Mouse (Mus musculus): ENCODE measurements around the gene Foxi2. TPM values are rescaled to one million over a fixed set of nuclear protein-coding genes. Genes with fewer than 3 reads are reported as not detected.

Foxi2 gene
- polyA plus RNA-seq, 1 experiment from 2014 or later: not detected

DNA sequence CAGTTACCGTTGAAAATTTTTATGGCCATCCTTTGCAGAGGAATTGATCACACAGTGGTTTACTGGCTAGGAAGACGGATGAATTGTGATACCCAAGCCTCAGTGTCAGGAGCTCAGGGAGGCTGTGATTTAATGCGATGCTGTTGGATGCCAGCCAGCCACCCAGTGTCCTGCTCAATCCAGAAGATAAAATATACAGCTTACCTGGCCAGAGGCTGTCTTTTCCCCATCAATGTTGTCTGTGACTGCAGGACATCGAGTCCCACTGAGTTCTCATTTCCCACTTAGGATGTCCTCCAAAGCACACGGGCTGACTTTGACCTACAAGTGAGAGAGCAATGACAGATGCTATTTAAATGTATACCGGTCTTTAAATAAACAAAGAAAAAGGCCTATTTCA, 13.0 kb upstream of the Foxi2 start:
- Histone ChIP-seq H3K4me2 (ENCODE audit: low read length) (no peak overlapping the region), H3K36me3 (ENCODE audit: control insufficient read depth, insufficient read depth, low read length) (no peaks in the 10 kb centered on the region), H3K4me3 (ENCODE audit: low read depth, low read length) (no peak overlapping the region), H3K4me1 (ENCODE audit: control insufficient read depth, insufficient read depth, low read length) (0 out of 2 replicates have a peak, but pooled peaks cover 2% of the 10 kb centered on the region), H3K9ac (ENCODE audit: low read depth, low read length) (no peak overlapping the region), H3K9me3 (replicated peaks; ENCODE audit: control insufficient read depth, low read length, poor library complexity, severe bottlenecking) (no peaks in the 10 kb centered on the region), H3K27me3 (ENCODE audit: control insufficient read depth, insufficient read depth, low read depth, low read length) (peaks cover 10% of the 10 kb centered on the region), H3K27ac (ENCODE audit: low read length) (no peak overlapping the region)
- ATAC-seq: no peak
- WGBS: 72% methylated on average over 6 of the region's 6 CpGs

DNA sequence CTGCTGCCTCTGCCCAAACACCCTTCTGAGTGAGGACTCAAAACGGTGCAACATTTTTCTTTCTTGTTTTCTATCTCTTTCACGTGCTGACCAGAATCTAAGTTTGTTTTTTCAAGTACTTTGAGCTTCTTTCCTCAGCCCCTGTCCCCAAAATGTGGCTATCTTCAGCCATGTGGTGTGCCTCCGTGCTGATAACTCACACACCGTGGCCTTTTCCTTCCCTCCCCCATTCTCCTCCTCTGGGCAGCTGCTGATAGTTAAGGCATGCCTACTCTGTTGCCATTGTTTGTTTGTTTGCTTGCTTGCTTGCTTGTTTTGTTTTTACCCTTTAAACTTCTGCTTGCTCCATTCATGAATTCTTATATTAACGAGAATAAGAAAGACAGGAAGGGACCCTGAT, 12.2 kb upstream of the Foxi2 start:
- no peak for ATAC-seq
- WGBS: 53% methylated on average over 5 of the region's 5 CpGs
- no peak overlapping the region for H3K27ac ChIP-seq (ENCODE audit: low read length)
- no peak overlapping the region for H3K9ac ChIP-seq (ENCODE audit: low read depth, low read length)
- no peak overlapping the region for H3K4me3 ChIP-seq (ENCODE audit: low read depth, low read length)
- H3K4me1 ChIP-seq (ENCODE audit: control insufficient read depth, insufficient read depth, low read length): 0 out of 2 replicates have a peak, but pooled peaks cover 2% of the 10 kb centered on the region
- H3K36me3 ChIP-seq (ENCODE audit: control insufficient read depth, insufficient read depth, low read length): no peaks in the 10 kb centered on the region
- H3K9me3 ChIP-seq (replicated peaks; ENCODE audit: control insufficient read depth, low read length, poor library complexity, severe bottlenecking): no peaks in the 10 kb centered on the region
- H3K27me3 ChIP-seq (ENCODE audit: control insufficient read depth, insufficient read depth, low read depth, low read length): peaks cover 14% of the 10 kb centered on the region
- no peak overlapping the region for H3K4me2 ChIP-seq (ENCODE audit: low read length)

DNA sequence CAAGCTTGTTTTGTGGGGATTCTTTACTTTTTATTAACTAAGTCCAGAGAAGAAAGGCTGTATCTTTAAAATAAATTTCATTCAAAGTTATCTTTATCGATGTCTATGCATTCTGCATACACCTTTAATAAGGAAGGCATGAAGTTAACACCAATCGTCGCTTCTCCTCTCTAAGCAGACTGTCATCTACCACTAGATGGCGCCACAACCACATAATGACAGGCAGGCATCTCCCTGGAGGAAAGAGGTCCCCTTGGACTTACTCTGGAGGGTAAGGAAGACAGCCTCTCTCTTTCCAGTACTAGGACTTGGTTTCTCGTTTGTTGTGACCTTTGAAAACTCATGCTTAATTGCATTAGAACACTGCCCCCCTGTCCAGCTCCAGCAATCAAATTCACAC, 6.7 kb upstream of the Foxi2 start:
- H3K9ac ChIP-seq (ENCODE audit: low read depth, low read length): no peak overlapping the region

DNA sequence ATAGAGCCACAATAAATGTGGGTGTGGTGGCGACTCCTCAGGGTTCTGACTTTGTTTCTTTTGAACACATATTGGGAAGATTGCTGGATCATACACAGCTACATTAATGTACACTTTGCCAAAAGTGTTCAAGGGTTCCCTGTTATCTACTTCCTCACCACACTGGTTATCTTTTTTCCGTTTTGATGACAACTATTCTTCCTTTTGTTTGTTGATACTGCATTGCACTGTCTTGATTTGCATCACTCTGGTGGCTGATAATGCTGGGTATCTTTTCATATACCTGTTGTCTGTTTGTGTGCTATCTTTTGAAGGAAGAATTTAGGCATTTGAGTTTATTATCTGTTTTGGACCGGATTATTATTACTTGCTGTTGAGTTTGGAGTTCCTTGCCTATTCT, 3.3 kb upstream of the Foxi2 start:
- no peak for ATAC-seq

More for the DNA sequence above, 6.7 kb upstream of the Foxi2 start:
- no peaks in the 10 kb centered on the region for H3K36me3 ChIP-seq (ENCODE audit: control insufficient read depth, insufficient read depth, low read length)
- ATAC-seq: no peak
- H3K27ac ChIP-seq (ENCODE audit: low read length): no peak overlapping the region
- no peaks in the 10 kb centered on the region for H3K9me3 ChIP-seq (replicated peaks; ENCODE audit: control insufficient read depth, low read length, poor library complexity, severe bottlenecking)
- H3K4me2 ChIP-seq (ENCODE audit: low read length): no peak overlapping the region
- H3K27me3 ChIP-seq (ENCODE audit: control insufficient read depth, insufficient read depth, low read depth, low read length): peaks cover 17% of the 10 kb centered on the region
- H3K4me1 ChIP-seq (ENCODE audit: control insufficient read depth, insufficient read depth, low read length): no peaks in the 10 kb centered on the region
- H3K4me3 ChIP-seq (ENCODE audit: low read depth, low read length): no peak overlapping the region
- WGBS: 13% methylated on average over 5 of the region's 5 CpGs

DNA sequence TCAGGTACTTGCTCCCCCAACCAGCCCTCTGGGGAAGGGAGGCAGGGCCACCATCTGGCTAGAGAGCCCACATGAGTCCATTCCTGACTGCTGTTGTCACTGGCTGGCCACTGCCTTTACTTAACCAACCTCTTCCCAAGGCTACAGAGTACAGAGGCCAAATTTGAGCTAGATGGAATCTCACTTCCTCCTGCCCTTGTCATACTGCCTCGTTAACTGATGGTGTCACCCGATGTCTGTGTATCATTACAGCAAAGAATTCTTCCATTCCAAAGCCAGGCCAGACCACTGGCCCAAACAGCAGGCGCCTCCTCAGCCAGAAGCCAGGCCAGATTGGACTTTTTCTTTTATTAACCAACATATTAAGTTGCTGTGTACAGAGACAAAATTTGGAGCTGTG, 1.6 kb upstream of the Foxi2 start:
- Histone ChIP-seq H3K36me3 (ENCODE audit: control insufficient read depth, insufficient read depth, low read length) (no peaks in the 10 kb centered on the region), H3K27me3 (ENCODE audit: control insufficient read depth, insufficient read depth, low read depth, low read length) (peaks cover 39% of the 10 kb centered on the region), H3K9ac (ENCODE audit: low read depth, low read length) (no peak overlapping the region), H3K27ac (ENCODE audit: low read length) (no peak overlapping the region), H3K4me3 (ENCODE audit: low read depth, low read length) (no peak overlapping the region), H3K4me2 (ENCODE audit: low read length) (no peak overlapping the region), H3K9me3 (replicated peaks; ENCODE audit: control insufficient read depth, low read length, poor library complexity, severe bottlenecking) (no peaks in the 10 kb centered on the region), H3K4me1 (ENCODE audit: control insufficient read depth, insufficient read depth, low read length) (peaks cover 8% of the 10 kb centered on the region; the same call in 1 of the 2 replicates)
- 87% methylated on average over 3 of the region's 3 CpGs for WGBS
- ATAC-seq: no peak

More for the DNA sequence above, 3.3 kb upstream of the Foxi2 start:
- Histone ChIP-seq H3K36me3 (ENCODE audit: control insufficient read depth, insufficient read depth, low read length) (no peaks in the 10 kb centered on the region), H3K9ac (ENCODE audit: low read depth, low read length) (no peak overlapping the region), H3K9me3 (replicated peaks; ENCODE audit: control insufficient read depth, low read length, poor library complexity, severe bottlenecking) (no peaks in the 10 kb centered on the region), H3K27me3 (ENCODE audit: control insufficient read depth, insufficient read depth, low read depth, low read length) (peaks cover 31% of the 10 kb centered on the region), H3K4me1 (ENCODE audit: control insufficient read depth, insufficient read depth, low read length) (peaks cover 8% of the 10 kb centered on the region; the same call in 1 of the 2 replicates), H3K4me3 (ENCODE audit: low read depth, low read length) (no peak overlapping the region), H3K27ac (ENCODE audit: low read length) (no peak overlapping the region), H3K4me2 (ENCODE audit: low read length) (no peak overlapping the region)
- WGBS: 68% methylated on average over 3 of the region's 3 CpGs

DNA sequence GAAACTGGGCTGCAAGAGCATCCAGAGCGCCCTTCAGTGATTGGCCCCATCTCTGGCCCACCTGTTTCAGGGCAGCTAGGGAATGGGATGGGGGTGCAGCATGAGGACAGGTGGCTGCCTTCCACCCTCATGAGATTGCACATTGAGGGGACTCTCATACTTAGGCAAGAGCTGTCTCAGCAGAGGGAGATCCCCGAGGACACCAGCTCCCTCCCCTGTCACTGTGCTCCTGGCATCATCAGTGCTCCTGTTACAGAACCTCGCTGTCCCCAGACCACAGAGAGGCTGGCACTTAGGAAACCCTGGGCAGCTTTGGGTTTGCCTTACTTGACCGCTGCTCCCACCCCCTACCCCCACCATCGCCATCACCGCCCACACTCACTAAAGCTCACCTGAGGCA, 2.2 kb downstream of the Foxi2 start:
- no peak for ATAC-seq
- 68% methylated on average over 6 of the region's 6 CpGs for WGBS
- no peak overlapping the region for H3K27ac ChIP-seq (ENCODE audit: low read length)

DNA sequence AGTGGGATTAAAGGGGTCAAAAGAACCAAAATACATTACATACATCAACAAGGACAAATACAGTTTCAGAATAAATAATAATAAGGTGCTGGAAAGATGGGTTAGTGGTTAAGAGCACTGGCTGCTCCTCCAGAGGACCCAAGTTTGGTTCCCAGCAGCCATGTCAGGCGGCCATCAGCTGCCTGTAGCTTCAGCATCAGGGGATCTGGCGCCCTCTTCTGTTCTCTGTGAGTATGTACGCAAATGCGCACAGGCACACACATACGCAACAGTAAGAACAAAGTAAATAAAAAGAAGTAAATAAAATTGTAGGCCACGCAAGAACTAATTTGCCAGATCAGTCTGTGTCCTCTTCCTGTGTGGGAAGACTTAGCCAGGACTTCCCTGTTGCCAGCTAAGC, 18.7 kb downstream of the Foxi2 start:
- no peak overlapping the region for H3K9ac ChIP-seq (ENCODE audit: low read depth, low read length)
- WGBS: 96% methylated on average over 6 of the region's 6 CpGs
- no peaks in the 10 kb centered on the region for H3K36me3 ChIP-seq (ENCODE audit: control insufficient read depth, insufficient read depth, low read length)
- no peaks in the 10 kb centered on the region for H3K9me3 ChIP-seq (replicated peaks; ENCODE audit: control insufficient read depth, low read length, poor library complexity, severe bottlenecking)
- H3K27ac ChIP-seq (ENCODE audit: low read length): no peak overlapping the region
- H3K27me3 ChIP-seq (ENCODE audit: control insufficient read depth, insufficient read depth, low read depth, low read length): no peaks in the 10 kb centered on the region
- H3K4me3 ChIP-seq (ENCODE audit: low read depth, low read length): no peak overlapping the region
- no peak overlapping the region for H3K4me2 ChIP-seq (ENCODE audit: low read length)
- no peak for ATAC-seq
- H3K4me1 ChIP-seq (ENCODE audit: control insufficient read depth, insufficient read depth, low read length): no peaks in the 10 kb centered on the region

More for the DNA sequence above, 2.2 kb downstream of the Foxi2 start:
- Histone ChIP-seq H3K4me1 (ENCODE audit: control insufficient read depth, insufficient read depth, low read length) (peaks cover 8% of the 10 kb centered on the region; the same call in 1 of the 2 replicates), H3K4me2 (ENCODE audit: low read length) (no peak overlapping the region), H3K36me3 (ENCODE audit: control insufficient read depth, insufficient read depth, low read length) (no peaks in the 10 kb centered on the region), H3K9me3 (replicated peaks; ENCODE audit: control insufficient read depth, low read length, poor library complexity, severe bottlenecking) (no peaks in the 10 kb centered on the region), H3K9ac (ENCODE audit: low read depth, low read length) (no peak overlapping the region), H3K4me3 (ENCODE audit: low read depth, low read length) (no peak overlapping the region), H3K27me3 (ENCODE audit: control insufficient read depth, insufficient read depth, low read depth, low read length) (peaks cover 42% of the 10 kb centered on the region)

DNA sequence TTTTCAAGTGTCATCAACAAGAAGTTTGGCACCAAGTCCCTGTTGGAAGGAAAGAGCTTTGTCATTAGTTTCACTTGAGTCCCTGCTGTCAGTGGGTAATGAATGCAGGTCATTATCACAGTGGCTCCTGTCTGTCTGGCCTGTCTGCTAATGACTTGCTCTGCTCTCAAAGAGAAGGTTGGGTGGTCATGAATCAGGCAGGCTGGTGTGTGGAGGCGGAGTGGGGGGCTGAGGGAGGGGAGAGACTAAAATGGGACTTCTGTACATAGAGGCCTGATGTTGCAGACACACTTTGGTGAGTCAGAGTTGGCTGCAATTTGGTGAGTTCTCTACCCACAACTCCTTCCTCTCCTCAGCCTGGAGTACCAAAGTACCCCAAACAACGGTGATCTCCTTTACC, 20.8 kb downstream of the Foxi2 start:
- Histone ChIP-seq H3K4me3 (ENCODE audit: low read depth, low read length) (no peak overlapping the region), H3K4me2 (ENCODE audit: low read length) (no peak overlapping the region), H3K27ac (ENCODE audit: low read length) (no peak overlapping the region), H3K9ac (ENCODE audit: low read depth, low read length) (no peak overlapping the region), H3K9me3 (replicated peaks; ENCODE audit: control insufficient read depth, low read length, poor library complexity, severe bottlenecking) (no peaks in the 10 kb centered on the region), H3K36me3 (ENCODE audit: control insufficient read depth, insufficient read depth, low read length) (no peaks in the 10 kb centered on the region), H3K4me1 (ENCODE audit: control insufficient read depth, insufficient read depth, low read length) (no peaks in the 10 kb centered on the region), H3K27me3 (ENCODE audit: control insufficient read depth, insufficient read depth, low read depth, low read length) (no peaks in the 10 kb centered on the region)
- 74% methylated on average over 2 of the region's 2 CpGs for WGBS
- no peak for ATAC-seq

DNA sequence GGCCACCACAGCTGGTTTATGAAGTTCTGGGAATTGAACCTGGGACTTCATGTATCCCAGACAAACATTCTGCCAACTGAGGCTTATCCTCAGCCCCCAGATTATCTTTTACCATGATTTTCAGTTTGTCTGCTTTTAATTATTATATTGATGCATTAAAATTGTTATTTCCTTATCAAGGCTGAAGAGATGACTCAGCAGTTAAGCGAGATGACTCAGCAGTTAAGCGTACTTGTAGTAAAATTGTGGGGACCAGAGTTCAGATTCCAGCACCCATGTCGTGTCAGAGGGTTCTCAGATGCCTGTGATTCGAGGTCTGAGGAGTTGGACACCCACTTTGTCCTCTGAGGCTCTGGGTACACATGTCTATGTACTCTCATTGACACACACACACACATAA, 33.8 kb downstream of the Foxi2 start:
- Histone ChIP-seq H3K36me3 (ENCODE audit: control insufficient read depth, insufficient read depth, low read length) (no peaks in the 10 kb centered on the region), H3K27ac (ENCODE audit: low read length) (no peak overlapping the region), H3K4me3 (ENCODE audit: low read depth, low read length) (no peak overlapping the region), H3K9ac (ENCODE audit: low read depth, low read length) (no peak overlapping the region), H3K27me3 (ENCODE audit: control insufficient read depth, insufficient read depth, low read depth, low read length) (no peaks in the 10 kb centered on the region), H3K9me3 (replicated peaks; ENCODE audit: control insufficient read depth, low read length, poor library complexity, severe bottlenecking) (no peaks in the 10 kb centered on the region), H3K4me1 (ENCODE audit: control insufficient read depth, insufficient read depth, low read length) (peaks cover 2% of the 10 kb centered on the region; the same call in 1 of the 2 replicates), H3K4me2 (ENCODE audit: low read length) (no peak overlapping the region)
- 83% methylated on average over 4 of the region's 4 CpGs for WGBS
- ATAC-seq: no peak
